Mouse (Mus musculus) stomach, embryonic 14.5 days (tissue): ENCODE measurements at regions not wholly inside any gene's neighbourhood (a gene's known extent, or its start where the extent isn't known, plus 50 kb on each side); places are given as distances from the start of the nearest gene placed in this dataset.

ENCODE experiments used
- ATAC-seq: fragments of 200-750 bp; cut with Nextera tagmentation; 2 replicates; pipeline ENCODE4 v1.8.0; 2017; ENCODE audit warnings: low read depth, moderate TSS enrichment; ENCODE audit not compliant: insufficient number of reproducible peaks, insufficient read depth, low FRiP score
- H3K27ac ChIP-seq: fragments of 300-500 bp; sonication (generic); 2 replicates; pipeline ENCODE4 v1.5.1; 2014; ENCODE audit warnings: mild to moderate bottlenecking, low read length, moderate library complexity, mixed read lengths
- H3K27me3 ChIP-seq: fragments of 300-500 bp; sonication (generic); 2 replicates; pipeline ENCODE4 v1.6.1; 2014; ENCODE audit warnings: low read length, control low read depth, mixed read lengths; ENCODE audit not compliant: control insufficient read depth, insufficient read depth
- H3K36me3 ChIP-seq: fragments of 300-500 bp; sonication (generic); 2 replicates; pipeline ENCODE4 v1.6.1; 2014; ENCODE audit warnings: mild to moderate bottlenecking, control low read depth, low read length, moderate library complexity, mixed read lengths; ENCODE audit not compliant: control insufficient read depth, insufficient read depth
- H3K4me1 ChIP-seq: fragments of 300-500 bp; sonication (generic); 2 replicates; pipeline ENCODE4 v1.6.1; 2014; ENCODE audit warnings: low read length, control low read depth, mixed read lengths; ENCODE audit not compliant: control insufficient read depth, insufficient read depth
- H3K4me2 ChIP-seq: fragments of 300-500 bp; sonication (generic); replicated peaks from 2 replicates; pipeline ENCODE4 v1.6.1; 2014; ENCODE audit warnings: low read depth, low read length, control low read depth
- H3K4me3 ChIP-seq: fragments of 300-500 bp; sonication (generic); 2 replicates; pipeline ENCODE4 v1.5.1; 2014; ENCODE audit warnings: low read depth, low read length, control low read depth
- H3K9ac ChIP-seq: fragments of 300-500 bp; sonication (generic); replicated peaks from 2 replicates; pipeline ENCODE4 v1.6.1; 2014; ENCODE audit warnings: low read depth, mild to moderate bottlenecking, control low read depth, low read length, moderate library complexity, mixed read lengths
- H3K9me3 ChIP-seq: fragments of 300-500 bp; sonication (generic); 2 replicates; pipeline ENCODE4 v1.6.1; 2016; ENCODE audit warnings: low read depth, low read length, control low read depth; ENCODE audit not compliant: control insufficient read depth
- WGBS: fragments of 180-500 bp; shearing (Covaris S2); extraction: QIAGEN DNeasy Blood & Tissue Kit; methylation state at CpG from one replicate; pipeline ENCODE4 v1.1.7; 2014; 5-methylcytosine and 5-hydroxymethylcytosine counted together

DNA sequence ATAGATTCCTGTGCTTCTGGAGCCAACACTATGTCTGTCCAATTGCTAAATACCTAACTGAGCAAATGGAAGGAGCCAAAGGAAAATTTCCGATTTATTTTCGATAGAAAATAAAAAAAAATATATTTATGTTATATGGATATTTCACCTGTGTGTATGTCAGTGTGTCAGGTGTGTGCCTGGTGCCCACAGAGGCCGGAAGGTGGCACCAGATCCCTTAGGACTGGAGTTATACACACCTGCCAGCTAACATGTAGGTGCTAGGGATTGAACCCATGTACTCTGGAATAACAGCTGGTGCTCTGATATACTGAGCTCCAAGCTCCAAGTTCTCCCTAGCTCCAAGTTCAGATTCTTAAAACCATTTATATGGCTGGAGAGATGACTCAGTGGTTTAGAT lies 79.0 kb downstream of the Mfsd1 start:
- Histone ChIP-seq H3K27me3 (no peaks in the 10 kb centered on the region), H3K4me2 (no peak overlapping the region), H3K9me3 (no peaks in the 10 kb centered on the region), H3K27ac (no peak overlapping the region), H3K4me1 (no peaks in the 10 kb centered on the region), H3K36me3 (no peaks in the 10 kb centered on the region), H3K4me3 (no peak overlapping the region), H3K9ac (no peak overlapping the region)
- 89% methylated on average over 3 of the region's 3 CpGs for WGBS
- no peak for ATAC-seq

DNA sequence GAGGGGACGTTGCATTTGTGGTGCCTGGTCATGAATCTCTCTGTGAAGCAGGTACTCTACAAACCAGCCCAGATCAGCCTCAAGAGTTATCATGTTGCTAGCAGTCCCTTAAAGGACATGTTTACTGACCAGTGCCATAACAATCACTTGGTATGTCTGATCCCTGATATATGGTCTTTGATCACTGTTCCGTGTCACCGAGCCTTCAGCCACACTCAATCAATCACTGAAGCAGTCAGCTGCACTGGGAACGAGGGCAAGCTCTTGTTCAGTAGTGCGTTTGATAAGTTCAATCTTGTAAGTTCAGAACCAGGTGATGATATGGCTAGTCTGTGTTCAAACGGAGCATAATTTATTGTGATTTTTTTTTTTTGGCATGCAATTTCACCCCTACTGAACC lies 126.8 kb downstream of the Mfsd1 start:
- no peak overlapping the region for H3K4me3 ChIP-seq
- H3K27me3 ChIP-seq, result no peaks in the 10 kb centered on the region
- no peaks in the 10 kb centered on the region for H3K36me3 ChIP-seq
- no peak overlapping the region for H3K27ac ChIP-seq
- H3K9ac ChIP-seq, result no peak overlapping the region
- ATAC-seq, result no peak
- 21% methylated on average over 6 of the region's 6 CpGs for WGBS
- H3K9me3 ChIP-seq, result no peaks in the 10 kb centered on the region
- H3K4me1 ChIP-seq, result no peaks in the 10 kb centered on the region
- H3K4me2 ChIP-seq, result no peak overlapping the region

DNA sequence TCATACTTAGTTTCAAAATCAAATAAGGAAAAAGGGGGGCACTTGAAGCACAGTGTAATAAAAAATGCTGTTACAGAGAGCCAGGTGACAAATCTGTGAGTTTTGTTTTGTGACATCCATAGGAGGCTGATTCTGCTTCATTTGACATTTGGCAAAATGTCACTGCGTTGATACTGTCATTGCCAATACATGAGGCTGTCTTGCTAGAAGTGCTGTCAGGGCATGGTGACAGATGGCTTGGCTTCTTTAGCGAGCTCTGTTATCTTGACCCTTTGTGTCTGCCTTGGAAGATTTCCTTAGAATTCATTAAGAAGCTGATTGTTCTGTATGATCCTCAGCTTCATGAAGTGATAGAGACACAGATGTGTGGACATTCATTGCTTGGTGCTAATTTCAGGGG lies 129.2 kb downstream of the Mfsd1 start:
- Histone ChIP-seq H3K9ac (no peak overlapping the region), H3K9me3 (no peaks in the 10 kb centered on the region), H3K36me3 (no peaks in the 10 kb centered on the region), H3K4me2 (no peak overlapping the region), H3K4me1 (no peaks in the 10 kb centered on the region), H3K4me3 (no peak overlapping the region), H3K27ac (no peak overlapping the region), H3K27me3 (no peaks in the 10 kb centered on the region)
- ATAC-seq, result no peak
- 48% methylated on average over 2 of the region's 2 CpGs for WGBS

DNA sequence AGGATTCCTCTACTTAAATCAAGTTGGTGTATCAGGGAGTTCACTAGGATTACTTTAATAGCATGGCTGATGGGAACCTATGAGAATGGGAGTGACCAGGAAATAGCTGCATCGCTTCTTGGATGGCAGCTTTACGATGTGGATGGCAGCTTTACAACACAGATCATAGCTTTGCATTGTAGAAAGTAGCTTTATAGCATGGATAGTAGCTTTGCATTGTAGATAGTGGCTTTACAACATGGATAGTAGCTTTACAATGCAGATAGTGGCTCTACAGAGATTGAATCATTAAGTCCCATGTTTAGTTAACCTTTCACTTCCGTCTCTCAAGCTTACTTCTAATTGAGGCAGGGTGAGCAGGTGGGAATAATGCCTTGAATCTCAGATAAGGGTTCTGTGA lies 149.4 kb downstream of the Mfsd1 start:
- Histone ChIP-seq H3K27me3 (no peaks in the 10 kb centered on the region), H3K36me3 (no peaks in the 10 kb centered on the region), H3K4me1 (no peaks in the 10 kb centered on the region), H3K9ac (no peak overlapping the region), H3K4me3 (no peak overlapping the region), H3K27ac (no peak overlapping the region), H3K9me3 (no peaks in the 10 kb centered on the region), H3K4me2 (no peak overlapping the region)
- no peak for ATAC-seq
- 68% methylated on average over 3 of the region's 3 CpGs for WGBS

DNA sequence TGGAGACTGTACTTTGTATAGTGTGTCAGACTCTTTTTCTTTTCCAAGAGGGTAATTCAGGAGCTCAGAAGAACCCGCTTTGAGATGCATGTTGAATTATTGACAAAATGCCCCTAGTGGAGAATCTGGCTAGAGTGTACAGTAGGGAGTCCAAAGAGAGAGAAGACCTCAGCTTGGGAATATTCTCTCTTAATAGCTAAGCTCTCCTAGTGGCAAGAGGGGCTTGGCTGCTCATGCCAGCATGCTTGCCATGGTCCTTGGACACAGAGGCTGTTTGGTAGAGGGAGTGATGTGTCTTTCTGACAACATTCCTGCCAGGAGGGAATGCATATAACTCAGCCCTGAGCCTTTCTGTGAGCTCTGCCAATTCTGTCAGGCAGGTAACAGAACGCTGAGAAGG lies 150.3 kb downstream of the Mfsd1 start:
- H3K27me3 ChIP-seq, result no peaks in the 10 kb centered on the region
- no peak for ATAC-seq
- no peaks in the 10 kb centered on the region for H3K4me1 ChIP-seq
- no peak overlapping the region for H3K27ac ChIP-seq
- no peaks in the 10 kb centered on the region for H3K9me3 ChIP-seq
- no peak overlapping the region for H3K9ac ChIP-seq
- 82% methylated on average over 2 of the region's 2 CpGs for WGBS
- H3K36me3 ChIP-seq, result no peaks in the 10 kb centered on the region
- no peak overlapping the region for H3K4me3 ChIP-seq
- H3K4me2 ChIP-seq, result no peak overlapping the region

DNA sequence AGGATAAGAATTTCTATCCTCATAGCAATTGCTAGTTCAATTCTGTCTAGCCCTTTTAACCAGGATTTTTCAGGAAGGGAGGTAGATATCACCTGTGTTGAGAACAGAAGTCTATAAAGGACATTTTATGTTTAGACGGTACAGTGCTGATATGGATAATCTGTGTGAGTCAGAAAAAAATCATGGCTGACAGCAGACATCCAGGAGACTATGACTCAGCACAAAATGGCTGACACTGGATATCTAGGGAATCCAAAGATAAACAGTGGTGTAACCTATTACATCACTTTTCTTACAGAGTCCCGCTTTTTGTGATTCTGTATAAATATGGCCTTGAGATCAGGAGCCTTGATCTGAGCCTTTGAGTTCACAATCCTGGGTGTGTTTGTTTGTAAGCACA lies 137.8 kb upstream of the Iqcj start:
- Histone ChIP-seq H3K4me2 (no peak overlapping the region), H3K4me1 (no peaks in the 10 kb centered on the region), H3K4me3 (no peak overlapping the region), H3K36me3 (no peaks in the 10 kb centered on the region), H3K9ac (no peak overlapping the region), H3K9me3 (no peaks in the 10 kb centered on the region), H3K27ac (no peak overlapping the region), H3K27me3 (no peaks in the 10 kb centered on the region)
- no peak for ATAC-seq
- WGBS, result 62% methylated on average over 2 of the region's 2 CpGs

DNA sequence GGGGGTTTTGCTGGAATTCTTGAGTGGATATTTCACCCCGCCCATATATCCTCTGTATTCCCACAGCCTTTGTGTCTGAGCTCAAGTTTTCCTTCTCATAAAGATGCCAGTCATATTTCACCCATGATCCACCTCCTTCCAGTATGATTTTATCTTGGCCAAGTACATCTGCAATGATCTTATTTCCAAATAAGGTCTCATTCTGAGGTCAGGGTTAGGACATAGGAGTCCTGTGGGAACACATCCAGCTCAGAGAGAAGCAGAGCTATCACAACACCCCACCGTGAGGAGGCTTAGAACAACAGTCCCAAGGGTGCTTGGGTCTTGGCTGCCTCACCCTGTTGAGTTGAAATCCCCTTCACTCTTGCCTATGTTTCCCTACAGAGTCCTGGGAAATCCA lies 123.4 kb upstream of the Iqcj start:
- H3K27ac ChIP-seq, result no peak overlapping the region
- WGBS, result 70% methylated on average over 2 of the region's 2 CpGs
- no peak overlapping the region for H3K4me2 ChIP-seq
- no peaks in the 10 kb centered on the region for H3K9me3 ChIP-seq
- H3K4me3 ChIP-seq, result no peak overlapping the region
- H3K4me1 ChIP-seq, result no peaks in the 10 kb centered on the region
- H3K27me3 ChIP-seq, result no peaks in the 10 kb centered on the region
- no peak for ATAC-seq
- no peak overlapping the region for H3K9ac ChIP-seq
- no peaks in the 10 kb centered on the region for H3K36me3 ChIP-seq

DNA sequence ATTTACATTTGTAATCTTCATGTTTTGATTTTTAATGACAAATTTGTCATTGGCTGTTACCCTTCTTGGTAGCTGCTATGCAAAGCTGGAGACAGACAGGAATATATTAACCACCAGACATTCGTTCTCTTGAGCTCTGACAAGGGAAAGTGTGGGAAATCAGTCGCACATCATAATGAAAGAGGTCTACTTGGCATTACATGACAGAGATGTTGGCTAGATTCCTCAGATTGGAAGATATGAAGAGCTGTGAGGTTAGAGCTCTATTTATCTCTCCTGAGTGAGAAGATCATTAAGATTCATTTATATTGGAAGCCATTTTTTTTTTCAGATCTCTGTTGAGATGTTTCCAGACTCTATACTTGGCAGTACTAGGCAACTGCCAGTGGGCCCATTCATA lies 118.6 kb upstream of the Iqcj start:
- Histone ChIP-seq H3K9me3 (no peaks in the 10 kb centered on the region), H3K9ac (no peak overlapping the region), H3K4me1 (no peaks in the 10 kb centered on the region), H3K4me2 (no peak overlapping the region), H3K4me3 (no peak overlapping the region), H3K27me3 (no peaks in the 10 kb centered on the region), H3K36me3 (no peaks in the 10 kb centered on the region), H3K27ac (no peak overlapping the region)
- WGBS, result 75% methylated on average over 2 of the region's 2 CpGs
- no peak for ATAC-seq

DNA sequence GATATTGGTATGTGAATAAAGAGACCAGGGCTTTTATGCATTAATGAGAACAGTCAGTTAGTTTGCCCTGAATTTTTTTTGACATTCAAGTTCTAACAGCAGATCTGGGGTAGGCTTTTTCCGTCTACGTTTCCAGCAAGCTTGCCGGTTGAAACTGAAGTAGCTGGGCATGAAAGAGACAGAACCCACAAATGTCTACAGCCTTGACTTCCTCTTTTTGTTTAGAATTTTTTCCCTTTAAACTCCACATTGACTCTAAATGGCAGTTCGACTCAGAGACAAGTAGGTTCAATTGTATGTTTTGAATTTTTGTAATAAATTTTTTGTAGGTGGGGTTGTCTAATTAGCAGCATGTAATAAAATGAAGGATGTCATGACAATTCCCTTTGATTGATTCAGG lies 109.8 kb upstream of the Iqcj start:
- H3K9ac ChIP-seq, result no peak overlapping the region
- no peak overlapping the region for H3K4me2 ChIP-seq
- H3K36me3 ChIP-seq, result no peaks in the 10 kb centered on the region
- no peak overlapping the region for H3K4me3 ChIP-seq
- ATAC-seq, result no peak
- no peaks in the 10 kb centered on the region for H3K27me3 ChIP-seq
- no peak overlapping the region for H3K27ac ChIP-seq
- WGBS, result 88% methylated on average over 4 of the region's 4 CpGs
- no peaks in the 10 kb centered on the region for H3K4me1 ChIP-seq
- H3K9me3 ChIP-seq, result no peaks in the 10 kb centered on the region
